Mouse (Mus musculus) brown adipose tissue, adult 24 weeks (tissue): Measurements from ENCODE around the gene Sbk2. TPM values are rescaled to one million over a fixed set of nuclear protein-coding genes. Genes with fewer than 3 reads are reported as not detected.
"Not testable (repeated sequence)": the region's sequence is repeated elsewhere in the genome, so short reads cannot be mapped to it uniquely, and the experiment has no call there.

Source experiments
- H3K27ac ChIP-seq: fragments of 200-500 bp; replicated peaks from 2 replicates; pipeline ENCODE4 v1.5.1; 2012; ENCODE audit warnings: low read depth, mild to moderate bottlenecking, low read length
- H3K4me1 ChIP-seq: fragments of 200-500 bp; 2 replicates; pipeline ENCODE4 v1.6.1; 2012; ENCODE audit warnings: low read length, mixed read lengths; ENCODE audit not compliant: control insufficient read depth, insufficient read depth, insufficient read length
- H3K4me3 ChIP-seq: fragments of 200-500 bp; 2 replicates; pipeline ENCODE4 v1.5.1; 2012; ENCODE audit warnings: low read depth, mild to moderate bottlenecking, low read length, moderate library complexity; ENCODE audit not compliant: insufficient read depth
- polyA plus RNA-seq: library from polyadenylated mRNA; stranded (reverse); fragments of >200 nt; gene quantifications from 2 replicates; pipeline ENCODE4 v1.2.4, GENCODE M21; 2012; ENCODE audit not compliant: missing spikeins, insufficient read depth, insufficient read length

The Sbk2 gene
- 5.4 and 8.1 TPM in 2 replicates for polyA plus RNA-seq

- no peaks in the 10 kb centered on the region for H3K4me1 ChIP-seq
- peak within 1 kb of the TSS; percentile 32 for H3K4me3 ChIP-seq
- H3K27ac ChIP-seq: no peak within 1 kb of the TSS
These were observed at the start of gene Sbk2 for GRCm38 (mm10) chr7:4964272-4964671. TSS of gene Sbk2 (minus strand) at chr7:4964406.

DNA sequence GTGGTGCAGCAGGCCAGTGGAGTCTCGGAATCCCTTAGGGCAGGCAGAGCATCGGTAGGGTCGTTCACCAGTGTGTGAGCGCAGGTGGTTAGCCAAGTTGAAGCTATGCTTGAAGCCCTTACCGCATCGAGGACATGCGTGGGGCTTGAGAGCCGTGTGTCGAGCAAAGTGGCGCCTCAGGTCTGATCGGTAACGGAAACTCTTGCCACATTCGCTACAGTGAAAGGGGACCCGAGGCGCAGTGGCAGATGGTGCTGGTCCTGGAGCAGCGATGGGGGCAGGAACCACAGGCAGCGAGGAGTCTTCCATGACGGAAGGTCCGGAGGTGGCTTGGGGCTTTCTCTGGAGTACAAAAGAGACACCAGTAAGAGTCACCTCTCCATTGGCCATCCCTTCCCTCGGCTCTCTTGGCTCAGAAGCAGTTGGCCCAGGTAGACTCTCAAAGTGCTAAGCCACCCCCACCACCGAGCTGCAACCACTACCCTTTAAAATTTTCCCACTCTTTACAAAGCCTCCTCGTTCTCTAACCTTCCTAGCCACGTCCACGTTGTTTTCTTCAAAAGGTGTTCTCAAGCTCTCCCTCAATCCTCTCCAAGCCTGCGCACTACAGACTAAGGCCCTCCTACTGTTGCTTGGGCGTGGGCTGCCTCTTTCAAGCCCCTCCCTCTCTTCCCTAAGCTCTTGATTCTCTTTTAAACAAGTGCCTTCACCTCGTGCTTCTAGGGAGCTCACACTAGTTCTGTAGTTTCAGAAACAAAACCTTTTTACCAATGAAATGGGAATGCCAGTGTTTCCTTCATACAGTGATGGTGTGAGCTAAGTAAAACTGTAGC, 48.7 kb upstream of the Sbk2 start:
- no peak overlapping the region for H3K27ac ChIP-seq
- peaks cover 1% of the 10 kb centered on the region; the same call in 1 of the 2 replicates for H3K4me1 ChIP-seq
- no peak overlapping the region for H3K4me3 ChIP-seq

DNA sequence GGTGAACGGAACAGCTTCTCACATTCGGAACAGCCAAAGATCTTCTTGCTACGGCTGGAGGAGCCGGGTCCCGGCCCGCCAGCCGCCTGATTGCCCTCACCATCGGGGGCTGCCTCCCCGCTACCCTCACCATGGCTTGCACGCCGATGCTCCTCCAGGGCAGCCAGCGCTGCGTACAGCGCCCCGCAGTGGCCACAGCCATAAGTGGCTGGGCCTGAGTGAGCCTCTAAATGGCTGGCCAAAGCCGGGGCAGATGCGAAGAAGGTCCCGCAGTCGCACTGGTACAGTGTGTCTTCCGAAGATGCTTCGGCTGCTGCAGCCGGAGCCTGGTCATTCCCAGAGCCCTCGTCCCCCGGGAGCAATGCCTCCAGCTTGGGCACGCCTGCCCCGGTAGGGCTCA, 44.0 kb upstream of the Sbk2 start:
- no peak overlapping the region for H3K27ac ChIP-seq
- H3K4me1 ChIP-seq: no peaks in the 10 kb centered on the region
- no peak overlapping the region for H3K4me3 ChIP-seq

DNA sequence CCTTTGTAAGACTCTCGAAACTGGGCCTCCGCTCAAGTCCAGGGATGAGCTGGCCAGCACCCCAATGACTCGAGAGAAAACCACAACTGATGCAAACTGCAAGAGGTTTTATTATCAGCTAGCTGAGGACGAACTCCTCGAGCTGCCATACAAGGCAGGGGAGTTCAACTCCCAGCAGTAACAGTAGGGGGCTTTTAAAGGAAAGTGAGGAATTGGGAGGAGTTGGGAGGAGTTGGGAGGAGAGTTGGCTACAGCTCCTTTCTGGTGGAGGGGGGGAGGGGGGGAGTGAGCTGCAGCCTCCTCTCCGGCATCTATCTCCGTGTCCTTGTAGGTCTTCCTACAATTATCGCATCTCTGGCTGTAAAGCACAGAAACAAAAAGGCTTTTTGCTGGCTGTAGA, 38.7 kb upstream of the Sbk2 start:
- H3K4me3 ChIP-seq, H3K4me1 ChIP-seq, H3K27ac ChIP-seq: not testable (repeated sequence)

- H3K27ac ChIP-seq: no peak overlapping the region
- H3K4me3 ChIP-seq: no peak overlapping the region
- peaks cover 8% of the 10 kb centered on the region; the same call in 1 of the 2 replicates for H3K4me1 ChIP-seq
These were observed 35.7 kb upstream of the Sbk2 start for GRCm38 (mm10) chr7:4999876-5000275.

DNA sequence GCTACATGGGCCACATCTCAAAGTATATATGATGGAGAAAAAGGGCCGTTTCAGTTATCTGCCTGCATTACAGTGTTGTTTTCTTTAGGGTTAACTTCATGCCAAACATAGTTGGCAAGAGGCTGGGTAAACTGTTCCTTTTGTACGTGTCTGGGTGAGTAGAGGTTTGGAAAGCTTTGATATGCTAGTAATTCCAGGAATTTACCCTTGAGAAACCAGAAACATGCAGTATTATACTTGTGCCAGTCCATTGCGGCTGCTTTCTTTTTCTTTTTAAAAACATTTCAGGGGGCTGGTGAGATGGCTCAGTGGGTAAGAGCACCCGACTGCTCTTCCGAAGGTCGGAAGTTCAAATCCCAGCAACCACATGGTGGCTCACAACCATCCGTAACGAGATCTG, 32.7 kb upstream of the Sbk2 start:
- no peak overlapping the region for H3K4me3 ChIP-seq
- no peak overlapping the region for H3K27ac ChIP-seq
- peaks cover 8% of the 10 kb centered on the region for H3K4me1 ChIP-seq

DNA sequence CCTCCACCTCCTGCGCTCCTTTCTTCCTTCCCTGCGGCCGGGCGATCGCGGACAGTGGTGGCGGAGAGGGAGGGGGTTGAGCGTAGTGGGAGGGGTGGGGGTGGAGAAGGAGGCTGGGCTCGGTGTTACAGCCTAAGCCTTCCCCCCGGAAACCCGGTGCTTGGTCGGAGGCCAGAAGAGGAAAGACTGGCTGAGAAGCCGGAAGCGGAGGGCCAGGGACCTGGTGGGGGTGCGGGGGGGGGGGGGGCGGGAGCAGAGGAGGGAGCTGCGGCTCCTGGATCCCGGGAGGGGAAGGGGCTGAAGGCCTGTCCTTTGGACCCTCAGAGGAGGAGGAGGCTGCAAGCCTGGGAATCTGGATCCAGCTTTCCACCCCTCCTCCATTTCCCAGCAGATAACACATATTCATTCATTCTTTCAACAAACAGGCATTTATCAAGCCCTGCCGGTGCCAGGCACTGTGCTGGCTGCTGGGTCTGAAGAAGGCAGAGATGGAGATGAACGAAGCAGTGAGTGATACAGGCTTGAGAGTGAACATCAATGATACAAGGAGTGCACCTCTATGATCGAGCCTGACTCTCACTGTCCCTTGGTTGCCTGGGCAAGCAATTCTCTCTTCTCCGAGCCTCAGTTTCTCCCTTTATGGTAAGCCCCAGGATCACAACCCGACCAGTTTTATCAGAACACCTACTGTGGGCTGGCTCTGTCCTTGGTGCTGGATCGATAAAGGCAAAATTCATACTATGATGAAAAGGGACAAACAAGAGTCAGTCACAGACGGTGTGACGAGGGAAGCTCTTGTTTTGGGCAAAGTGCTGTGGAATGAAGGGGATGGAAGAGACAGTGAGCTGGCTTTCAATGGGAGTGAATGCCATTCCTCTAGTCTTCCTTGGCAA, 32.0 kb upstream of the Sbk2 start, which contains the start of gene Zfp579:
Zfp579 (minus strand) TSS at position 156 of the 893 bp plus-strand sequence.
- H3K4me3 ChIP-seq: peak within 1 kb of the TSS; percentile 90
- 0 out of 2 replicates have a peak within 1 kb of the TSS, but pooled peaks have one; percentile 19 for H3K27ac ChIP-seq
- H3K4me1 ChIP-seq: peaks cover 8% of the 10 kb centered on the region

DNA sequence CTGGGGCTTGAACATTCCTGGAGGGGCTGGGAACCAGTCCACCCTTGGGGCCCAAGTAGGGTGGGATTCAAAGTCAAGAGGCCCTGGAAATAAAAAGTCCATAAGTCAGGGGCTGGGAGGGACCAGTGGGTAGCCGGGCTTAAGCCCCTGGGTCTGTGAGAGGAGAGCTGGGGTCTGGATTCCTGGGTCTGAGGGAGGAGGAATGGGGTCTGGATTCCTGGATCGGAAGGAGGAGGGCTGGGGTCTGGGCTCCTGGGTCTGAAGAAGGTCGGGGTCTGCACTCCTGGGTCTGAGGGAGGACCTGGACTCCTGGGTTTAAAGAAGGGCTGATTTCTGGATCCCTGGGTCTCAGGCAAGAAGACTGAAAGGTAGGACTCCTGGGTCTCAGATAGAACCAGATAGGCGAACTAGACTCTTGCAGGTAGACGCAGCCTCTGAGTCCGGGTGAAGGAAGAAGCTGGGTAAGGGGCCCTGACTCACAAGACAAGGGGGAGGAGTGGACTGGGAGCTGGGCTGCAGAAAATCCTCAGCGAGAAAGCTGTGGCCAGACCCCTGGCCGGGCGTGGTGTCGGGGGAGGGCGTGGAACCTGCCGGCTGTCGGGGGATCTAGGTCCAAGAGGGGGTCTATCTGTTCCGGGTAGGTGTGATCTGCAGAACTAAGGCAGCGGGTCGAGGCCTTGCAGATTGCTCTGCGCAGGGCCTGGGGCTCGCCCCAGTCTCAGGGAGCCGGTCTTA, 31.2 kb upstream of the Sbk2 start:
- H3K4me3 ChIP-seq: peak overlapping the region; percentile 90
- 0 out of 2 replicates have a peak overlapping the region, but pooled peaks have one; percentile 19 for H3K27ac ChIP-seq

DNA sequence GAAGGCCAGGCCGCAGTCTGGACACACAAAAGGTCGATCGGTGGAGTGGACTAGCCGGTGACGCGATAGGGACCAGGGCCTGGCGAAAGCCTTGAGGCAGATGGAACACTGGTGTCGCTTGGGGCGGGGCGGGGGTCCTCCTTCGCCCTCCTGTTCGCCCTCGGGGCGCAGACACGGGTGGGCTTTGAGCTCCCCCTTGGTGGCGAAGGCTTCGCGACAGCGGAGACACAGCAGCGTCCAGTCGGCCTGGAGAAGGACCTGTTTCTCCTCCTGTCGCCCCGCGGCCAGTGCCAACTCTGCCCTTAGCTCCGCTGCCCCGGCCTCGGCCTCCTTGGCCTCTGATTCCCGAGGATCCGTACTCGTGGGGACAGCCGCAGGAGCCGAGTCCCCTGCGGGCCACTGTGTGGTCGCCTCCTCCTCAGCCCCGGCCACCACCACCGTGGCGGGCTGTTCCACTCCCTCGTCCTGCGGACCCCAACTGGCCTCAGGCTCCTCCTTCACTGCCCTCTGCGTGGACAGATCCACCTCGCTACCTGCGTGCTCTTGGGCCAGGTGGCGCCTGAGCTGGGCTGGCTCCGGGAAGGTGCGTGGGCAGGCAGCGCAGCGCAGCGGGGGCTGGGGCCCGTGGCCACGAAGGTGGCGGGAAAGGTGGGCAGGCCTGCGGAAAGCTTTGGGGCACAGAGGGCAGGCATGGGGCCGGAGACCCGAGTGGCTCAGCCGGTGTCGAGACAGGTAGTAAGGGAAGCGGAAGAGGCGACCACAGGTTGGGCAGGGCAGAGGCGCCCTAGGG, 30.0 kb upstream of the Sbk2 start:
- Histone ChIP-seq H3K4me3 (no peak overlapping the region), H3K4me1 (peaks cover 8% of the 10 kb centered on the region), H3K27ac (no peak overlapping the region)

More for the DNA sequence above, 31.2 kb upstream of the Sbk2 start:
- peaks cover 8% of the 10 kb centered on the region for H3K4me1 ChIP-seq

DNA sequence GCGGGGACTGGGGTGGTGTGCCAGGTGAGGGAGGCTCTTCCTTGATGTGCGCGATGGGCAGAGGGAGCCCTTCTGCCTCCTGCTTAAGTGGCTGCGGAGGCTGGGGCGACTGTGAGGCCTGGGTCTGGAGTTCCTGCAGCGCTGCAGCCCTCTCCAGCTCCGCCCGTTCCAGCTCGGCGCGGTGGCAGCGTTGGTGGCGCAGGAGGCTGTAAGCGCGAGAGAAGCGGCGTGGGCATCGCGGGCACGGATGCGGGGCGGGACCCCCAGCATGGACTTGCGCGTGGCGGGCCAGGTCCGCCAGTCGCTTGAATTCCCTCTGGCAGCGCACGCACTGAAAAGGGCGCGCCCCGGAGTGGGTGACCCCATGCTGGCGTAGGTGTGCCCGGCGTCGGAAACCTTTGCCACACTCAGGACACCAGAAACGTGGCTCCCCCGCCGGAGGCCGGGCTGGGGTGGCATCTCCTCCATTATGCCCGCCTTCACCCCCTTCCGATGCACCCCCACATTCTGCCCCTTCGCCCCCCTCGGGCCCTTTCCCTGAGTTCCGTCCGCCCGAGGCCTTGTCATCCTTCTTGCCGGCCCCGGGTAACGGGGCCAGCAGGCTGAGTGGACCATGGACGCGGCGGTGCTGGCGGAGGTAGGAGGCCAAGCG, 29.3 kb upstream of the Sbk2 start:
- Histone ChIP-seq H3K4me1 (peaks cover 8% of the 10 kb centered on the region), H3K27ac (no peak overlapping the region), H3K4me3 (no peak overlapping the region)

- Histone ChIP-seq H3K27ac (no peak overlapping the region), H3K4me3 (no peak overlapping the region), H3K4me1 (no peaks in the 10 kb centered on the region)
These were observed 24.0 kb upstream of the Sbk2 start for GRCm38 (mm10) chr7:4988250-4988649.

DNA sequence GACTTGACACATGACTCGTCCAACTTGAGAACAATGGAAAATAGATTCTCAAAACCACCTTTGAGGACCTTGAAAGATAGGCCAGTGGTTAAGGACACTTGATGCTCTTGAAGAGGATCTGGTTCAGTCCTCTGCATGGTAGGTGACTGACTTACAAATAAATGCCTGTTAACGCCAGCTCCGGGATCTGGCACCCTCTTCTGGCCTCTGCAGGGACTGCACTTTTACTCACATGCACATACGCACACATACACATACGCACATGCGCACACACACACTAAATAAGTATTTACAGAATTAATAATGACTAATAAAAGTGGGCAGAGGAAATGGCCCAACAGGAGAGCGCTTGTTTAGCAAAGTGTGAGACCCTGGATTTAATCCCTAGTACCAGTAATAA, 12.6 kb upstream of the Sbk2 start:
- Histone ChIP-seq H3K4me1 (peaks cover 2% of the 10 kb centered on the region; the same call in 1 of the 2 replicates), H3K27ac (no peak overlapping the region), H3K4me3 (no peak overlapping the region)

DNA sequence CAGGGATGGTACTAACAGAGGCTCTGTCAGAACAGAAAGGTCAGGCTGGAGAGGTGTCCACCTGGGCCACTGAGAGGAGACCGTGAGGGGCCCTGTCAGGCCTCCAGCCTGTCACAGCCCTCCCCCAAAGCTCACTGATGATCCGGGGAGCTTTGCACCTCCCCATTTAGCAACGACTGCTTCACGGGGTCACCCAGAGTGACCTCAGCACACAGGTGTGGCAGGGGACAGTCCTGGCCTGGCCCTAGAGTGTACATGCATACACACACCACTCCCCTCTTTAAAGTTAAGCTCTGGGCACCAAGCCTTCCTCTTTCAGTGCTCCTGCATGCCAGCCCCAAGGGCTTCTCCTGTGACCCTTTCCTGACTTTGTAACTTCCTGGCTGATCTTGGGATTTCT, 11.2 kb upstream of the Sbk2 start:
- peaks cover 2% of the 10 kb centered on the region; the same call in 1 of the 2 replicates for H3K4me1 ChIP-seq
- no peak overlapping the region for H3K4me3 ChIP-seq
- H3K27ac ChIP-seq: no peak overlapping the region
